Mouse (Mus musculus): ENCODE data around the gene Gstm2. TPM values are rescaled to one million over a fixed set of nuclear protein-coding genes. Genes with fewer than 3 reads are reported as not detected.
"Not testable (repeated sequence)": the region's sequence is repeated elsewhere in the genome, so short reads cannot be mapped to it uniquely, and the experiment has no call there.

Gstm2 gene
- polyA plus RNA-seq, 1 experiment from 2014 or later = 39.4 TPM

GRCm38 (mm10) chr3:107965592-107965991, 20.7 kb downstream of the Gstm2 start:
- Histone ChIP-seq H3K36me3 (no peaks in the 10 kb centered on the region), H3K4me1 (replicated peaks) (peaks cover 13% of the 10 kb centered on the region; the same call in 1 of the 2 replicates), H3K4me3 (no peak overlapping the region), H3K9ac (no peak overlapping the region), H3K27me3 (replicated peaks) (0 out of 2 replicates have a peak, but pooled peaks cover 6% of the 10 kb centered on the region), H3K27ac (ENCODE audit: poor library complexity, severe bottlenecking) (no peak overlapping the region), H3K9me3 (replicated peaks) (no peaks in the 10 kb centered on the region), H3K4me2 (no peak overlapping the region)
- ATAC-seq (ENCODE audit: insufficient number of reproducible peaks, low FRiP score) = no peak
- 30% methylated on average over 1 of the region's 1 CpGs for WGBS

GRCm38 (mm10) chr3:107964656-107965308, 21.5 kb downstream of the Gstm2 start:
- H3K9ac ChIP-seq = no peak overlapping the region
- H3K4me1 ChIP-seq (replicated peaks) = peaks cover 13% of the 10 kb centered on the region; the same call in 1 of the 2 replicates
- no peak overlapping the region for H3K4me3 ChIP-seq
- no peaks in the 10 kb centered on the region for H3K9me3 ChIP-seq (replicated peaks)
- no peak overlapping the region for H3K27ac ChIP-seq (ENCODE audit: poor library complexity, severe bottlenecking)
- H3K36me3 ChIP-seq = no peaks in the 10 kb centered on the region
- H3K4me2 ChIP-seq = no peak overlapping the region
- WGBS = 55% methylated on average over 5 of the region's 5 CpGs
- H3K27me3 ChIP-seq (replicated peaks) = peaks cover 6% of the 10 kb centered on the region; the same call in 1 of the 2 replicates
- ATAC-seq (ENCODE audit: insufficient number of reproducible peaks, low FRiP score) = peak; percentile 20; the same call in 1 of the 2 replicates

- ATAC-seq (ENCODE audit: insufficient number of reproducible peaks, low FRiP score) = 0 out of 2 replicates have a peak, but pooled peaks have one; percentile 26
- Histone ChIP-seq H3K9me3 (replicated peaks) (no peaks in the 10 kb centered on the region), H3K4me2 (no peak overlapping the region), H3K27ac (ENCODE audit: poor library complexity, severe bottlenecking) (no peak overlapping the region), H3K36me3 (no peaks in the 10 kb centered on the region), H3K4me3 (no peak overlapping the region), H3K27me3 (replicated peaks) (peaks cover 2% of the 10 kb centered on the region; the same call in 1 of the 2 replicates), H3K4me1 (replicated peaks) (peaks cover 13% of the 10 kb centered on the region; the same call in 1 of the 2 replicates), H3K9ac (no peak overlapping the region)
- 62% methylated on average over 4 of the region's 4 CpGs for whole genome bisulfite sequencing
Observed at GRCm38 (mm10) chr3:107964026-107964425, 22.2 kb downstream of the Gstm2 start.

- H3K9ac ChIP-seq; ATAC-seq (ENCODE audit: insufficient number of reproducible peaks, low FRiP score); H3K4me2 ChIP-seq; H3K9me3 ChIP-seq (replicated peaks); H3K27me3 ChIP-seq (replicated peaks); H3K27ac ChIP-seq (ENCODE audit: poor library complexity, severe bottlenecking); H3K4me3 ChIP-seq; H3K4me1 ChIP-seq (replicated peaks); H3K36me3 ChIP-seq: not testable (repeated sequence)
- 85% methylated on average over 9 of the region's 9 CpGs for WGBS
Observed at GRCm38 (mm10) chr3:107955260-107955659, 31.0 kb downstream of the Gstm2 start.

GRCm38 (mm10) chr3:107953906-107954305, 32.3 kb downstream of the Gstm2 start:
- H3K27me3 ChIP-seq (replicated peaks) = no peaks in the 10 kb centered on the region
- ATAC-seq (ENCODE audit: insufficient number of reproducible peaks, low FRiP score) = no peak
- H3K36me3 ChIP-seq = no peaks in the 10 kb centered on the region
- H3K27ac ChIP-seq (ENCODE audit: poor library complexity, severe bottlenecking) = no peak overlapping the region
- H3K9me3 ChIP-seq (replicated peaks) = no peaks in the 10 kb centered on the region
- H3K4me3 ChIP-seq = no peak overlapping the region
- H3K9ac ChIP-seq = no peak overlapping the region
- H3K4me2 ChIP-seq = no peak overlapping the region
- no peaks in the 10 kb centered on the region for H3K4me1 ChIP-seq (replicated peaks)
- 79% methylated on average over 5 of the region's 5 CpGs for WGBS

GRCm38 (mm10) chr3:107953328-107953755, 32.9 kb downstream of the Gstm2 start:
- 15% methylated on average over 6 of the region's 6 CpGs for WGBS
- ATAC-seq (ENCODE audit: insufficient number of reproducible peaks, low FRiP score) = peak; percentile 51

GRCm38 (mm10) chr3:107950531-107950930, 35.7 kb downstream of the Gstm2 start:
- Histone ChIP-seq H3K4me1 (replicated peaks) (0 out of 2 replicates have a peak, but pooled peaks cover 3% of the 10 kb centered on the region), H3K27ac (ENCODE audit: poor library complexity, severe bottlenecking) (no peak overlapping the region), H3K4me2 (no peak overlapping the region), H3K9ac (no peak overlapping the region), H3K9me3 (replicated peaks) (no peaks in the 10 kb centered on the region), H3K4me3 (no peak overlapping the region), H3K27me3 (replicated peaks) (no peaks in the 10 kb centered on the region), H3K36me3 (no peaks in the 10 kb centered on the region)
- no peak for ATAC-seq (ENCODE audit: insufficient number of reproducible peaks, low FRiP score)
- WGBS = 75% methylated on average over 11 of the region's 11 CpGs

More at GRCm38 (mm10) chr3:107953328-107953755, 32.9 kb downstream of the Gstm2 start:
- Histone ChIP-seq H3K4me3 (no peak overlapping the region), H3K4me2 (no peak overlapping the region), H3K4me1 (replicated peaks) (no peaks in the 10 kb centered on the region), H3K9ac (no peak overlapping the region), H3K9me3 (replicated peaks) (no peaks in the 10 kb centered on the region), H3K27ac (ENCODE audit: poor library complexity, severe bottlenecking) (no peak overlapping the region), H3K36me3 (no peaks in the 10 kb centered on the region), H3K27me3 (replicated peaks) (no peaks in the 10 kb centered on the region)

- H3K9me3 ChIP-seq (replicated peaks); H3K27ac ChIP-seq (ENCODE audit: poor library complexity, severe bottlenecking); H3K4me3 ChIP-seq; ATAC-seq (ENCODE audit: insufficient number of reproducible peaks, low FRiP score); H3K4me2 ChIP-seq; H3K36me3 ChIP-seq; H3K9ac ChIP-seq; H3K27me3 ChIP-seq (replicated peaks); H3K4me1 ChIP-seq (replicated peaks): not testable (repeated sequence)
- 86% methylated on average over 1 of the region's 1 CpGs for WGBS
Observed at GRCm38 (mm10) chr3:107949461-107949860, 36.8 kb downstream of the Gstm2 start.

GRCm38 (mm10) chr3:107945729-107946128, 40.5 kb downstream of the Gstm2 start:
- Histone ChIP-seq H3K36me3 (no peaks in the 10 kb centered on the region), H3K9me3 (replicated peaks) (no peaks in the 10 kb centered on the region), H3K9ac (no peak overlapping the region), H3K4me3 (no peak overlapping the region), H3K4me1 (replicated peaks) (peaks cover 14% of the 10 kb centered on the region), H3K27me3 (replicated peaks) (no peaks in the 10 kb centered on the region), H3K27ac (ENCODE audit: poor library complexity, severe bottlenecking) (no peak overlapping the region), H3K4me2 (no peak overlapping the region)
- ATAC-seq (ENCODE audit: insufficient number of reproducible peaks, low FRiP score) = no peak
- WGBS = 54% methylated on average over 4 of the region's 4 CpGs

GRCm38 (mm10) chr3:107943239-107943990, 42.8 kb downstream of the Gstm2 start, which contains the start of gene Gstm6:
Gene Gstm6 (minus strand): TSS chr3:107943749.
- peak within 1 kb of the TSS; percentile 65 for H3K4me2 ChIP-seq
- H3K4me1 ChIP-seq (replicated peaks) = peaks cover 28% of the 10 kb centered on the region
- H3K4me3 ChIP-seq = peak within 1 kb of the TSS; percentile 30
- no peaks in the 10 kb centered on the region for H3K27me3 ChIP-seq (replicated peaks)
- H3K27ac ChIP-seq (ENCODE audit: poor library complexity, severe bottlenecking) = no peak within 1 kb of the TSS
- no peaks in the 10 kb centered on the region for H3K9me3 ChIP-seq (replicated peaks)
- H3K9ac ChIP-seq = peak within 1 kb of the TSS; percentile 9; the same call in 1 of the 2 replicates
- WGBS = 8% methylated on average over 20 of the region's 20 CpGs
- ATAC-seq (ENCODE audit: insufficient number of reproducible peaks, low FRiP score) = peak; percentile 52; the same call in 1 of the 2 replicates
- H3K36me3 ChIP-seq = no peaks in the 10 kb centered on the region

- H3K27me3 ChIP-seq (replicated peaks) = no peaks in the 10 kb centered on the region
- no peak overlapping the region for H3K27ac ChIP-seq (ENCODE audit: poor library complexity, severe bottlenecking)
- H3K4me2 ChIP-seq = no peak overlapping the region
- ATAC-seq (ENCODE audit: insufficient number of reproducible peaks, low FRiP score) = no peak
- H3K9me3 ChIP-seq (replicated peaks) = no peaks in the 10 kb centered on the region
- no peak overlapping the region for H3K4me3 ChIP-seq
- no peaks in the 10 kb centered on the region for H3K36me3 ChIP-seq
- no peak overlapping the region for H3K9ac ChIP-seq
- 67% methylated on average over 4 of the region's 4 CpGs for WGBS
- H3K4me1 ChIP-seq (replicated peaks) = peaks cover 25% of the 10 kb centered on the region
Observed at GRCm38 (mm10) chr3:107941261-107941660, 45.0 kb downstream of the Gstm2 start.

Measured in heart, embryonic 12.5 days (tissue).